Mouse (Mus musculus) stomach, embryonic 15.5 days (tissue): ENCODE data around the gene Saal1. TPM values are rescaled to one million over a fixed set of nuclear protein-coding genes. Genes with fewer than 3 reads are reported as not detected.

Experiments
- ATAC-seq: fragments of 200-750 bp; cut with Nextera tagmentation; 2 replicates; pipeline ENCODE4 v1.8.0; 2017; ENCODE audit warnings: low read depth, moderate number of reproducible peaks, moderate TSS enrichment; ENCODE audit not compliant: insufficient read depth, low FRiP score
- H3K27ac ChIP-seq: fragments of 300-500 bp; sonication (generic); 2 replicates; pipeline ENCODE4 v1.5.1; 2015; ENCODE audit warnings: mild to moderate bottlenecking, inconsistent platforms
- H3K27me3 ChIP-seq: fragments of 300-500 bp; sonication (generic); replicated peaks from 2 replicates; pipeline ENCODE4 v1.6.1; 2015; ENCODE audit warnings: inconsistent platforms
- H3K36me3 ChIP-seq: fragments of 300-500 bp; sonication (generic); 2 replicates; pipeline ENCODE4 v1.6.1; 2015; ENCODE audit warnings: inconsistent platforms
- H3K4me1 ChIP-seq: fragments of 300-500 bp; sonication (generic); 2 replicates; pipeline ENCODE4 v1.6.1; 2015; ENCODE audit warnings: inconsistent platforms
- H3K4me2 ChIP-seq: fragments of 300-500 bp; sonication (generic); 2 replicates; pipeline ENCODE4 v1.6.1; 2015; ENCODE audit warnings: mild to moderate bottlenecking, inconsistent platforms
- H3K4me3 ChIP-seq: fragments of 300-500 bp; sonication (generic); replicated peaks from 2 replicates; pipeline ENCODE4 v1.5.1; 2015; ENCODE audit warnings: inconsistent platforms
- H3K9ac ChIP-seq: fragments of 300-500 bp; sonication (generic); 2 replicates; pipeline ENCODE4 v1.6.1; 2015; ENCODE audit warnings: inconsistent platforms
- H3K9me3 ChIP-seq: fragments of 300-500 bp; sonication (generic); 2 replicates; pipeline ENCODE4 v1.6.1; 2016; ENCODE audit warnings: inconsistent platforms
- WGBS: fragments of 180-500 bp; shearing (Covaris S2); methylation state at CpG from one replicate; pipeline ENCODE4 v1.1.7; 2015; 5-methylcytosine and 5-hydroxymethylcytosine counted together
- polyA plus RNA-seq: library from polyadenylated mRNA; unstranded; fragments of >200 nt; fragmentation: Nextera tagmentation; extraction: Ambion mirVana; gene quantifications from 2 replicates; pipeline ENCODE4 v1.2.1, GENCODE M21; 2015

Saal1 gene
- polyA plus RNA-seq, 1 experiment from 2014 or later: 24.3 TPM

- no peak overlapping the region for H3K4me3 ChIP-seq
- H3K4me2 ChIP-seq: no peak overlapping the region
- WGBS: 75% methylated on average over 1 of the region's 1 CpGs
- no peaks in the 10 kb centered on the region for H3K9me3 ChIP-seq
- ATAC-seq: no peak
- no peak overlapping the region for H3K27ac ChIP-seq
- H3K4me1 ChIP-seq: peaks cover 9% of the 10 kb centered on the region; the same call in 1 of the 2 replicates
- no peak overlapping the region for H3K9ac ChIP-seq
- H3K27me3 ChIP-seq: 0 out of 2 replicates have a peak, but pooled peaks cover 5% of the 10 kb centered on the region
- no peaks in the 10 kb centered on the region for H3K36me3 ChIP-seq
These were observed 67.3 kb downstream of the Saal1 start for GRCm38 (mm10) chr7:46643172-46643571.

DNA sequence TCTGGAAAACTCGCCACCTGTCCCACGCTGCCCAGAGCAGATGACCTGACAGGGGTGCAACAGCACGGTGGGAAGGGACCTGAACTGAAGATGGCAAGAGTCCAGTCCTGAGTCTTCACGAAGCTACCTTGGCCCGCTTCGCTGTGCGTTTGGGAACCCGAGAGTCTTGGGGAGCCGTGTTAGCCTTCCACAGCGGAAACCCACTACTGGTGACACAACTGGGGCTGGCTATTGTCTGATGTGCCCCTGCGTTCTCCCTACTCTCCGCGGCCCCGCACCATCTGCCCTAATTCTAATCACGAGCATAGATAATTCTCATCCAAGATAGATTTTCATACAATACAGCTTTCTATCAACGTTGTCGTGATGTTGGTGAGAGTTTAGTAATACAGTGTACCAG is 70.4 kb downstream of the Saal1 start:
- ATAC-seq: no peak
- H3K27ac ChIP-seq: no peak overlapping the region
- peak overlapping the region; percentile 78 for H3K4me3 ChIP-seq
- peaks cover 11% of the 10 kb centered on the region; the same call in 1 of the 2 replicates for H3K4me1 ChIP-seq
- no peak overlapping the region for H3K9ac ChIP-seq
- no peaks in the 10 kb centered on the region for H3K9me3 ChIP-seq
- H3K36me3 ChIP-seq: no peaks in the 10 kb centered on the region
- H3K27me3 ChIP-seq: 0 out of 2 replicates have a peak, but pooled peaks cover 5% of the 10 kb centered on the region
- peak overlapping the region; percentile 84 for H3K4me2 ChIP-seq
- 17% methylated on average over 17 of the region's 17 CpGs for whole genome bisulfite sequencing

- peak; percentile 97 for ATAC-seq
- no peaks in the 10 kb centered on the region for H3K9me3 ChIP-seq
- peak within 1 kb of the TSS; percentile 76 for H3K9ac ChIP-seq
- H3K27me3 ChIP-seq: 0 out of 2 replicates have a peak, but pooled peaks cover 5% of the 10 kb centered on the region
- under 1% methylated on average over 30 of the region's 30 CpGs for WGBS
- H3K36me3 ChIP-seq: no peaks in the 10 kb centered on the region
- peaks cover 11% of the 10 kb centered on the region; the same call in 1 of the 2 replicates for H3K4me1 ChIP-seq
- peak within 1 kb of the TSS; percentile 78 for H3K4me3 ChIP-seq
- H3K27ac ChIP-seq: peak within 1 kb of the TSS; percentile 37; the same call in 1 of the 2 replicates
- H3K4me2 ChIP-seq: peak within 1 kb of the TSS; percentile 84
These were observed 70.8 kb downstream of the Saal1 start, which contains the start of gene Sergef for GRCm38 (mm10) chr7:46639692-46640031. Gene Sergef (minus strand): TSS chr7:46639807.

DNA sequence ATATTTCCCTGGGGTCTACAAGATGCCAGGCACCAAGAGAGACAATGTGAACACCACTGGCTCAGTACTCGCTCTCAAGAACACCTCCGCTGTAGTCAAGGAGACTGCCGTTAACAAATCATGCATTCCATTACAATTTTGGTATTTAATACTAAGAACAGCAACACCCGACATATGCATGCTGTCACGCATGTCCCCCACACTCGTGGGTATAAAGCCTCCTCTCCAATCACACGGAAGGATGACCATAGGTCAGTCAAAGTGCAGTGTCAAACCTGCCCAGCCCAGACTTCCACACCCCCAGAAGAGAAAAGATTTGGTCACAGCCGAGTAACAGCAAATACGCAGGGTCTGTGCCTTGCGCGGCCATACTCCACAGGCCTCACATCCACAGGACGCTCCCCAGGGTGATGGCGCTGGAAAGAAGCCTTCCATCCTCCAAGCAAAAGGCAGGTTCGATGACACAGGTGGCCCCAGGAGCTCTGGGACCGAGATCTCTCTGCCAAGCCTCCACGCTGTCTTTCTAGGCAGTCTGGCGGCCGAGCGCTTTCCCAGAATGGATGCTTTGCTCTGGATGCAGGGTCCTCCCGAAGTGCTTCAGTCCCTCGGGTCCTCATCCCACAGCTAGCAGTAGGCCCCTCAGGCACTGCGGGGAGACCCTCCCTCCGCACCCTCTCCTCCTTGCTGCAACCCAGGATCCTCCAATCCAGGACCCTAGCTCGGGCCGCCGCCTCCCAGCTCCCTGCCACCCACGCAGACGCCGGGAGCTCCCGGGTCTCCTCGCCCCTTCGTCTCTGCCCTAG is 71.4 kb downstream of the Saal1 start:
- Histone ChIP-seq H3K4me2 (peak overlapping the region; percentile 84), H3K4me3 (peak overlapping the region; percentile 78), H3K36me3 (no peaks in the 10 kb centered on the region), H3K4me1 (peaks cover 11% of the 10 kb centered on the region; the same call in 1 of the 2 replicates), H3K9ac (peak overlapping the region; percentile 76), H3K27me3 (0 out of 2 replicates have a peak, but pooled peaks cover 5% of the 10 kb centered on the region), H3K9me3 (no peaks in the 10 kb centered on the region), H3K27ac (peak overlapping the region; percentile 37; the same call in 1 of the 2 replicates)
- ATAC-seq: peak; percentile 4; the same call in 1 of the 2 replicates
- 8% methylated on average over 32 of the region's 32 CpGs for WGBS

Other genes with a start within 250 kb of the Saal1 start
- gene Sergef, start 70.9 kb downstream of the Saal1 start, polyA plus RNA-seq: 17.2 TPM in 2 replicates
- gene Tph1, start 38.1 kb downstream of the Saal1 start, polyA plus RNA-seq: 0.53 and 0.67 TPM in 2 replicates
- 0.59 and 1.2 TPM in 2 replicates for gene Saa3, start 5.0 kb upstream of the Saal1 start, polyA plus RNA-seq
- gene Saa4, start 21.9 kb upstream of the Saal1 start, polyA plus RNA-seq: 0.22 and 0.32 TPM in 2 replicates
- 0.23 and 0.39 TPM in 2 replicates for gene Saa1, start 32.3 kb upstream of the Saal1 start, polyA plus RNA-seq
- gene Saa2, start 41.1 kb upstream of the Saal1 start, polyA plus RNA-seq: not detected in 2 replicates
- 20.2 and 21.8 TPM in 2 replicates for gene Hps5, start 85.4 kb upstream of the Saal1 start, polyA plus RNA-seq
- 48.6 and 52.6 TPM in 2 replicates for gene Gtf2h1, start 85.4 kb upstream of the Saal1 start, polyA plus RNA-seq
- gene Ldha, start 130.8 kb upstream of the Saal1 start, polyA plus RNA-seq: 1,836 and 1,959 TPM in 2 replicates
- 0.17 TPM in 2 replicates for gene Ldhc, start 150.5 kb upstream of the Saal1 start, polyA plus RNA-seq
- gene Tsg101, start 209.3 kb upstream of the Saal1 start, polyA plus RNA-seq: 125 and 137 TPM in 2 replicates
- gene Uevld, start 247.8 kb upstream of the Saal1 start, polyA plus RNA-seq: 10.0 and 10.9 TPM in 2 replicates